Mouse (Mus musculus) cerebellum, postnatal 10 days (tissue): Measurements from ENCODE around the gene Lmna.
A peak's percentile ranks its signal among the peaks of the same experiment; 100 is the strongest.

ENCODE experiments used
- DNase-seq, 2 experiments: peaks; one replicate each; pipeline ENCODE4 v3.0.0; 2021; ENCODE audit warnings: mixed read lengths in 2 of 2

The Lmna gene

DNA sequence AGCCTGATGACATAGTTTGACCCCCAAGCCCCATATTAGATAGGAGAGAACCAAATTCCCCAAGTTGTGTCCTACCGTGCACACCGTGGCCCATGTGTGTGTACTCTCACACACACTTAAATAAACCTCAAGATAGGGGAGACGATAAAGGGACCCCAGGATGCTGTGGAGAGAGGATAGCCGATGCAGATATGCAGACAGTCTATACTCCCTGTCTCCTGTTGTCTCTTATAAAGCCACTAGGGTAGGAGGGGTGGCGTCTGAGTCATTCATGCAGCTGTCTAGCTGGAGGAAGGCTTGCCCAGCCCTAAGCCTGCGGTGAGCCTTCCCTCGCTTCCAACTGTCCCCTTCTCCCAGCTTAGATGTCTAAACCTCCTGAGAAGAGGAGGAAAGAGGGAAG is 9.7 kb downstream of the Lmna start:
- DNase-seq: no peak

DNA sequence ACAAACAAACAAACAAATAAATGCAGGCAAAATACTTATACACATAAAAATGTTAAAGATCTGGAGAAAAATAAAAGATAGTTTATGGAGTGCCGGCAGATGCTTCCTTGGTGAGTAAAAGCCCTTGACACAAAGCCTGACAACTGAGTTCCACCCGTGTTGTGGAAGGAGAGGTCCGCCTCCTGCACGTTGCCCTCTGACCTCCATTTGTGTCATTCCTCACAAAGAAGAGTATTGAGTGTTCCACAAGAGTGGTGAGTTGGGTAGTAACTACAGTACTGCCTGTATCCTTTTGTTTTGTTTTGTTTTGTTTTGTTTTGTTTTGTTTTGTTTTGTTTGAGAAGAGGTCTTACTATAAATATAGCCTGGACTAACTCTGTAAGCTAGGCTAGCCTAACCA is 10.2 kb downstream of the Lmna start:
- DNase-seq: no peak

GRCm38 (mm10) chr3:88495741-88496415 is 13.9 kb downstream of the Lmna start:
- peak in 1 of 2 experiments; percentile 48 for DNase-seq

- peak in 1 of 2 experiments; percentile 51 for DNase-seq
These were observed 14.7 kb downstream of the Lmna start for GRCm38 (mm10) chr3:88494836-88495628.

GRCm38 (mm10) chr3:88493706-88494582 is 15.8 kb downstream of the Lmna start:
- no peak for DNase-seq

GRCm38 (mm10) chr3:88487396-88487795 is 22.4 kb downstream of the Lmna start:
- DNase-seq: no peak

- no peak for DNase-seq
These were observed 22.9 kb downstream of the Lmna start for GRCm38 (mm10) chr3:88486887-88487286.

- no peak for DNase-seq
These were observed 23.7 kb downstream of the Lmna start for GRCm38 (mm10) chr3:88486043-88486442.

- DNase-seq: peak; percentile 82 to 85
These were observed 25.0 kb downstream of the Lmna start for GRCm38 (mm10) chr3:88484597-88485316.

DNA sequence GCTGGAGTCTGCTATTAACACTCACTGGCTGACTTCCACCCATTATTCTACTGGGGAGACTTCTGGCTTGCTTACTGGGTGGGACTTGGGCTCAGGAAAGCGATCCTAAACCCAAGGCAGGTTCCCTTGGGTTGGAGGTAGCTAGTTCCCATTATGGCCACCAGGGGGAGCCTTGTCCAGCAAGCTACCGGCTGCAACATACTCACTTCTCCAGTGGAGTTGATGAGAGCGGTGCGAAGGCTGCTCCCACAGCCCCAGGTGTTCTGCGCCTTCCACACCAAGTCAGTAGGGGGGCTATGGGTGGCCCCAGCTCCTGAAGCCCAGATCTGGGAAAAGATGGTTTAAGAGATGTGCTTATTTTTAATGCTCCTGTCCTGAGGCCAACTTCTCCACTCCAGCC is 26.1 kb downstream of the Lmna start:
- peak; percentile 91 to 96 for DNase-seq

DNA sequence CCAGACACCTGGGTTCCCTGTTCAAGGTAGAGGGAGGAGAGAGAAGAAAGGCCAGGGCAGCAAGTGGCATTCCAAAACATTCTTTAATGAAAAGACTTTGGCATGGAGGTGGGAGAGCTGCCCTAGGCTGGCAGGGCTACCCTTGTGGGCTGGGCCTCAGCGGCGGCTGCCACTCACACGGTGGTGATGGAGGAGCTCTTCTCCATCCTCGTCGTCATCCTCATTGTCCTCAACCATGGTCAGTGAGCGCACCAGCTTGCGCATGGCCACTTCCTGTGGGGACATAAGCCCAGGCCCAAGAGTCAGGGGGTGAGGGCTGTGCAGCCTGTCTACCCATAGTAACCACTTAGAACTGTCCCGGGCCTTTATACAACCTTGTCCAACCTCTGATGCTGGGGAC is 26.6 kb downstream of the Lmna start:
- DNase-seq: no peak

GRCm38 (mm10) chr3:88482336-88482735 is 27.4 kb downstream of the Lmna start:
- DNase-seq: no peak

GRCm38 (mm10) chr3:88481372-88482040 is 28.2 kb downstream of the Lmna start:
- DNase-seq: peak in 1 of 2 experiments; percentile 54

DNA sequence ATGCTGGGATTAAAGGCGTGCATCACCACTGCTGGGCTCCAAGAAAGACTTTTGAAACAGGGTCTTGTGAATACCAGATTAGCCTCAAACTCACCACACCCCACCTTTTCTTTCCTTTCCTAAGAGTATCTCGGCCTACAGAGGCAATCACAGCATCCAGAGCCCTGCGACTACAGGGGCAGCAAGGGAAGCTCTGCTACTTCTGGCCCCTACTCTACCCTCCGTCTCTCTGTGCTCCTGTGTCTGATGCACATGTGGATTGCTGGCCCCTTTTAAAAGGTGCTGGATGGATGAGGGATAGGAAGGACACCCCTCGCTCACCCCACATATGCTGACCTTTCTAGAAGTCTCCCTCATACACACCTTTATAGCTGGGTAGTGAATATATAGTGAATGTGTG is 29.1 kb downstream of the Lmna start:
- no peak for DNase-seq

DNA sequence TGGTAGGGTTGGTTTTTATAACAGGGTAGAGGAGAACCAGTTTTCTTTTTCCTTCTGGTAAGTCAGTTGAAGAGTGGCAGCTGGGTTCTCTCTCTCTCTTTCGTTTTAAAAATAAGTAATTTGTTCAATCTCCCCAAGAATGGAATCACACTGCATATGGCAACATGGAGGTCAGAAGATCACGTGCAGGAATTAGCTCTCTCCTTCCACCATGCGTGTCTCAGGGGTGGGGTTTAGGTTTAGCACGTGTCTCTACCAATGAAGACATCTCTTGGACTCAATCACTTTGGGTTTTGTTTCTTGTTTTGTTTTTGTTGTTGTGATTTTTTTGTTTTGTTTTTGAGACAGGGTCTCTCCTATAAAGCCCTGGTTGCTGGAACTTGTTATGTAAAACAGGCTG is 29.9 kb downstream of the Lmna start:
- DNase-seq: no peak

DNA sequence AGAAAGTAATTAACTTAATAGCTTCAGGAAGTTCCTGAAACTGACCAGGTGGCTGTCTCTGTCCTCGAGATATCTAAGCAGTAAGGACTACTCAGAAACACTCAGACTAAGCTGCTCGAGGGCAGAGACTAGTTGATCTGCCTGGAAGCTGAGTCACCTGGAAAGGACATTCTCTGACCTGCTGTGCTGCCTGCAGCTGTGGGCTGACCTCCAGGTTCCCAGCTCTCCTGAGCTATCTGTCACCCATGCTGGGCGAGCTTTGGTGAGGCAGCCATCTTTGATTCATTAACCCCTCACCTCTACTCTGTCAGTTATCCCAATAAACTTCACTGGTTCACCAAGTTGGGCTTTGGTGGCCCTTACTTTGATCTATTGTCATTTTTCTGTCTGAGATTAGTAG is 30.6 kb downstream of the Lmna start:
- DNase-seq: no peak

DNA sequence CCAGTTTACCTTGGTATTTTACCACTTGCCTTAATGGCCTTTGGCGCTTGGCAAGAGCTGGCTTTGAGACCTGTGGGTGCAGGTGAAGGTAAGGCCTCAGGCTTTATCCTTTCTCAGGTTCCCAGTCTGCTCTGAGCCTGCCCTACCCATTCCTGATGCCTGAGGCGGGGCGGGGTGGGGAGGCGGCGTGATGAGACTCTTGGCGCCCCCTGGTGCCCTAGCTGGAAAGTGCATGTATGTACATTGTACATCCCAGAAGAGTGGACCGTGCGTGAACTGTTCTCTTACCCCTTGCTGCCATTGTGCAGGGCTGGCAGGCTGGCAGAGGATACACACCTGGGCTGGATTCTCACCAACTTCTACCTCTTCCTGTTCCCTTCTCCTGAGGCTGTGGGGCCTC is 32.0 kb downstream of the Lmna start:
- peak; percentile 94 to 95 for DNase-seq

GRCm38 (mm10) chr3:88476403-88476802 is 33.4 kb downstream of the Lmna start:
- no peak for DNase-seq

DNA sequence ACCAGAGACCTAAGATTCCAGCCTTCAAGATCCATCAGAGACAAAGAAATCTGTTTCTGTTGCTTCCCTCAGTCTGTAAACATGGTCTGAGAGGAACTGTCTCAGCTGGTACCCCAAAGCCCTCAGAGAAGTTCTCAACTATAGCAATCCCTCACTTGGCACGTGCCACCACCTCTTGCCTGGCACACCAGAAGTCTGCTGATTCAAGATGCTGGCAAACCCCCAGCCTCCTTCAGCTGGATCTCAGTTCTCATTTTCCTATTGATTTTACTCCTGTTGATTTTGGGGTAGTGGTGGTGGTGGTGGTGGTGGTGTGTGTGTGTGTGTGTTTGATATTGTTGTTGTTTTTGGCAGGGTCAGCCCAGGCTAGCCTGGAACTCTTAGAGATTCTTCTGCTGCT is 36.2 kb downstream of the Lmna start:
- DNase-seq: no peak

- no peak for DNase-seq
These were observed 36.7 kb downstream of the Lmna start for GRCm38 (mm10) chr3:88473020-88473419.

- no peak for DNase-seq
These were observed 38.7 kb downstream of the Lmna start for GRCm38 (mm10) chr3:88470943-88471479.

GRCm38 (mm10) chr3:88469466-88469865 is 40.3 kb downstream of the Lmna start:
- DNase-seq: no peak
